Mouse (Mus musculus): ENCODE data around the gene Fbxl21. TPM values are rescaled to one million over a fixed set of nuclear protein-coding genes. Genes with fewer than 3 reads are reported as not detected.
A peak's percentile ranks its signal among the peaks of the same experiment; 100 is the strongest.

Fbxl21 gene
- polyA plus RNA-seq, 1 experiment from 2014 or later: 1.0 TPM

DNA sequence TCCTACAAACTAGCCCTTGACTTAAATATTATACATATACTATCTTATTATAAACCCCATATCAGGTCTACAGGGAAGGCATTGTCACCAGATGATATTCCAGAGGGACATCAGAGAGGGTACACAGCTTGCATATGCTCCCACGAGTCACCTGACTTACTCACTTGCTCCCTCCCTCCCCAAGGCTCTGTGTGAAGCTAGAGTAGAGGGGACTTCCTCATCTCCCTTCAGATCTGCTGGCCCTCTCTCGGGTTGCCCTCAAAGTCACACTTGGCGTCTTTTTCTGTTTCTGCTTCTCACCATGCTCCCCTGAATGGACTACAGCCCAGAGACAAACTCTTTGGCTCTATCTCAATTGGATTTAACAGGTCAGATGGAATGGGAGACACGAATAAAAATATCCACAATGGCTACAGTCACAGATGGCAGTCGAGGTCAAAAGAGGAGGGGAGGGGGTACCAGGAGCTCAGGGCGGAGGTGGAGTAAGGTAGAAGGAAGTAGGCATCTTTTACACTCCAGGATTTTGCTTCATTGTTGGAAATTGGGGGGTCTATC, 20.3 kb upstream of the Fbxl21 start:
- Histone ChIP-seq H3K27ac (ENCODE audit: poor library complexity, severe bottlenecking) (no peak overlapping the region), H3K9me3 (replicated peaks) (peaks cover 4% of the 10 kb centered on the region; the same call in 1 of the 2 replicates), H3K27me3 (replicated peaks) (no peaks in the 10 kb centered on the region; the same call in 1 of the 2 replicates), H3K9ac (no peak overlapping the region), H3K4me1 (replicated peaks) (no peaks in the 10 kb centered on the region), H3K4me2 (no peak overlapping the region), H3K4me3 (no peak overlapping the region), H3K36me3 (no peaks in the 10 kb centered on the region)
- no peak for ATAC-seq (ENCODE audit: insufficient number of reproducible peaks, low FRiP score)
- WGBS: 57% methylated on average over 6 of the region's 6 CpGs

GRCm38 (mm10) chr13:56506871-56507496, 15.3 kb upstream of the Fbxl21 start:
- WGBS: 72% methylated on average over 6 of the region's 6 CpGs
- H3K27me3 ChIP-seq (replicated peaks): no peaks in the 10 kb centered on the region; the same call in 1 of the 2 replicates
- H3K27ac ChIP-seq (ENCODE audit: poor library complexity, severe bottlenecking): no peak overlapping the region
- H3K4me3 ChIP-seq: no peak overlapping the region
- no peak for ATAC-seq (ENCODE audit: insufficient number of reproducible peaks, low FRiP score)
- no peak overlapping the region for H3K4me2 ChIP-seq
- no peak overlapping the region for H3K9ac ChIP-seq
- no peaks in the 10 kb centered on the region for H3K4me1 ChIP-seq (replicated peaks)
- H3K36me3 ChIP-seq: no peaks in the 10 kb centered on the region
- peaks cover 3% of the 10 kb centered on the region; the same call in 1 of the 2 replicates for H3K9me3 ChIP-seq (replicated peaks)

GRCm38 (mm10) chr13:56509796-56510195, 12.5 kb upstream of the Fbxl21 start:
- H3K4me2 ChIP-seq: no peak overlapping the region
- WGBS: 72% methylated on average over 2 of the region's 2 CpGs
- H3K9ac ChIP-seq: no peak overlapping the region
- H3K9me3 ChIP-seq (replicated peaks): peaks cover 3% of the 10 kb centered on the region; the same call in 1 of the 2 replicates
- no peaks in the 10 kb centered on the region for H3K27me3 ChIP-seq (replicated peaks)
- no peaks in the 10 kb centered on the region for H3K4me1 ChIP-seq (replicated peaks)
- H3K4me3 ChIP-seq: no peak overlapping the region
- no peaks in the 10 kb centered on the region for H3K36me3 ChIP-seq
- ATAC-seq (ENCODE audit: insufficient number of reproducible peaks, low FRiP score): no peak
- no peak overlapping the region for H3K27ac ChIP-seq (ENCODE audit: poor library complexity, severe bottlenecking)

GRCm38 (mm10) chr13:56513595-56513994, 8.7 kb upstream of the Fbxl21 start:
- Histone ChIP-seq H3K4me2 (no peak overlapping the region), H3K9ac (no peak overlapping the region), H3K4me1 (replicated peaks) (no peaks in the 10 kb centered on the region), H3K36me3 (no peaks in the 10 kb centered on the region), H3K4me3 (no peak overlapping the region), H3K27ac (ENCODE audit: poor library complexity, severe bottlenecking) (no peak overlapping the region), H3K9me3 (replicated peaks) (0 out of 2 replicates have a peak, but pooled peaks cover 3% of the 10 kb centered on the region), H3K27me3 (replicated peaks) (no peaks in the 10 kb centered on the region)
- ATAC-seq (ENCODE audit: insufficient number of reproducible peaks, low FRiP score): no peak

- Histone ChIP-seq H3K27me3 (replicated peaks) (no peaks in the 10 kb centered on the region), H3K27ac (ENCODE audit: poor library complexity, severe bottlenecking) (no peak overlapping the region), H3K4me3 (no peak overlapping the region), H3K4me2 (no peak overlapping the region), H3K9me3 (replicated peaks) (no peaks in the 10 kb centered on the region), H3K4me1 (replicated peaks) (no peaks in the 10 kb centered on the region), H3K9ac (no peak overlapping the region), H3K36me3 (no peaks in the 10 kb centered on the region)
- ATAC-seq (ENCODE audit: insufficient number of reproducible peaks, low FRiP score): no peak
- WGBS: 56% methylated on average over 4 of the region's 4 CpGs
Observed at GRCm38 (mm10) chr13:56516311-56516710, 6.0 kb upstream of the Fbxl21 start.

GRCm38 (mm10) chr13:56516816-56517215, 5.5 kb upstream of the Fbxl21 start:
- Histone ChIP-seq H3K4me3 (no peak overlapping the region), H3K27me3 (replicated peaks) (no peaks in the 10 kb centered on the region), H3K27ac (ENCODE audit: poor library complexity, severe bottlenecking) (no peak overlapping the region), H3K36me3 (no peaks in the 10 kb centered on the region), H3K9me3 (replicated peaks) (no peaks in the 10 kb centered on the region), H3K9ac (no peak overlapping the region), H3K4me1 (replicated peaks) (no peaks in the 10 kb centered on the region), H3K4me2 (no peak overlapping the region)
- no peak for ATAC-seq (ENCODE audit: insufficient number of reproducible peaks, low FRiP score)
- WGBS: 56% methylated on average over 7 of the region's 7 CpGs

- 7% methylated on average over 8 of the region's 8 CpGs for WGBS
- peak overlapping the region; percentile 87 for H3K4me3 ChIP-seq
- H3K4me1 ChIP-seq (replicated peaks): no peaks in the 10 kb centered on the region
- no peaks in the 10 kb centered on the region for H3K9me3 ChIP-seq (replicated peaks)
- peaks cover 3% of the 10 kb centered on the region; the same call in 1 of the 2 replicates for H3K27me3 ChIP-seq (replicated peaks)
- H3K9ac ChIP-seq: peak overlapping the region; percentile 88
- H3K4me2 ChIP-seq: peak overlapping the region; percentile 99
- 0 out of 2 replicates have a peak overlapping the region, but pooled peaks have one; percentile 28 for H3K27ac ChIP-seq (ENCODE audit: poor library complexity, severe bottlenecking)
- no peak for ATAC-seq (ENCODE audit: insufficient number of reproducible peaks, low FRiP score)
- H3K36me3 ChIP-seq: no peaks in the 10 kb centered on the region
Observed at GRCm38 (mm10) chr13:56522821-56523167, 522 bp downstream of the Fbxl21 start.

- no peak for ATAC-seq (ENCODE audit: insufficient number of reproducible peaks, low FRiP score)
- Histone ChIP-seq H3K4me2 (no peak overlapping the region), H3K27ac (ENCODE audit: poor library complexity, severe bottlenecking) (no peak overlapping the region), H3K9me3 (replicated peaks) (no peaks in the 10 kb centered on the region), H3K4me3 (no peak overlapping the region), H3K9ac (no peak overlapping the region), H3K4me1 (replicated peaks) (no peaks in the 10 kb centered on the region), H3K27me3 (replicated peaks) (peaks cover 3% of the 10 kb centered on the region; the same call in 1 of the 2 replicates), H3K36me3 (no peaks in the 10 kb centered on the region)
- 75% methylated on average over 12 of the region's 12 CpGs for WGBS
Observed at GRCm38 (mm10) chr13:56526871-56527270, 4.6 kb downstream of the Fbxl21 start.

DNA sequence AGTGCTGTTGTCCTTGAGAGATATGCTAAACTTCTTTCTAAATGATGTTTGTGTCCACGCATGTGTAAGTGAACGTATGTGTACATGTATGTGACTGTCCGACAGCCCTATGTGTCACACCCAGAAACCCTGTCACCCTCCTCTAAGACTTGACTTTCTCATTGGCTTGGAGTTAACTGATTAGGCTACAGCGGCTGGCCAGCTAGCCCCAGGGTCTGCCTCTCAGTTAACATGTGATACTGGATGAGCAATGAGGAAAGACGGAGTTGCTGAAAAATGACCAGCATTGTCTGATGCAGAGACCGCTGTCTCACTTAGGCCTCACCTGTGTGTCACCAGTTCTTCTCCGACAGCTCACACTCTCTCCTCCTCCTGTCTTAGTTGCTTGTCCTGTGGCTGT, 5.6 kb downstream of the Fbxl21 start:
- H3K9me3 ChIP-seq (replicated peaks): no peaks in the 10 kb centered on the region
- H3K4me1 ChIP-seq (replicated peaks): no peaks in the 10 kb centered on the region
- H3K4me3 ChIP-seq: no peak overlapping the region
- no peak overlapping the region for H3K4me2 ChIP-seq
- no peak overlapping the region for H3K9ac ChIP-seq
- ATAC-seq (ENCODE audit: insufficient number of reproducible peaks, low FRiP score): no peak
- WGBS: 90% methylated on average over 7 of the region's 7 CpGs
- peaks cover 3% of the 10 kb centered on the region; the same call in 1 of the 2 replicates for H3K27me3 ChIP-seq (replicated peaks)
- H3K27ac ChIP-seq (ENCODE audit: poor library complexity, severe bottlenecking): no peak overlapping the region
- no peaks in the 10 kb centered on the region for H3K36me3 ChIP-seq

GRCm38 (mm10) chr13:56528281-56528680, 6.0 kb downstream of the Fbxl21 start:
- peaks cover 3% of the 10 kb centered on the region; the same call in 1 of the 2 replicates for H3K27me3 ChIP-seq (replicated peaks)
- H3K27ac ChIP-seq (ENCODE audit: poor library complexity, severe bottlenecking): no peak overlapping the region
- H3K4me1 ChIP-seq (replicated peaks): no peaks in the 10 kb centered on the region
- no peaks in the 10 kb centered on the region for H3K9me3 ChIP-seq (replicated peaks)
- no peak overlapping the region for H3K4me2 ChIP-seq
- no peak overlapping the region for H3K4me3 ChIP-seq
- ATAC-seq (ENCODE audit: insufficient number of reproducible peaks, low FRiP score): no peak
- H3K36me3 ChIP-seq: no peaks in the 10 kb centered on the region
- H3K9ac ChIP-seq: no peak overlapping the region
- WGBS: 80% methylated on average over 11 of the region's 11 CpGs

DNA sequence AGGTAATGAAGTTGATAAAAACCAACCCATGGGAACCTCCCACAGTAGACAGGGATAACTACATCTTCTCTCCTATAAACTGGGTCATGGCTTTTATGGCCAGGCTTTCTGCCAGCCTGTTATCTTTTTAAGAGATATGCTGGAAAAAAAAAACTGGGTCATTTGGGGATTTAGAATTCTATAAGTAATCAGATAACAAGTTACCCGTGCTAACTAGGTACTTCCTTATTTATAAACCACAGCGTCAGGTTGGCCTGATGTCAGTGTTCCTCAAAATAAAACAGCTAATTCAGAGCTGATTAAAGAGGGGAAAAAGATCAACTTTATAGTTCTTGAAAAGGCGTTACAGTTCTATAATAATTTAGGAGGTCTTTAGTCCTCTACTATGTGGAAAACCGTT, 6.8 kb downstream of the Fbxl21 start:
- no peak overlapping the region for H3K4me3 ChIP-seq
- peaks cover 3% of the 10 kb centered on the region; the same call in 1 of the 2 replicates for H3K27me3 ChIP-seq (replicated peaks)
- 62% methylated on average over 4 of the region's 4 CpGs for WGBS
- ATAC-seq (ENCODE audit: insufficient number of reproducible peaks, low FRiP score): no peak
- no peak overlapping the region for H3K4me2 ChIP-seq
- H3K9ac ChIP-seq: no peak overlapping the region
- H3K36me3 ChIP-seq: no peaks in the 10 kb centered on the region
- no peak overlapping the region for H3K27ac ChIP-seq (ENCODE audit: poor library complexity, severe bottlenecking)
- H3K4me1 ChIP-seq (replicated peaks): no peaks in the 10 kb centered on the region
- peaks cover 4% of the 10 kb centered on the region; the same call in 1 of the 2 replicates for H3K9me3 ChIP-seq (replicated peaks)
